Mouse (Mus musculus) stomach, embryonic 16.5 days (tissue): Measurements from ENCODE around the gene Draxin. TPM values are rescaled to one million over a fixed set of nuclear protein-coding genes. Genes with fewer than 3 reads are reported as not detected.
A peak's percentile ranks its signal among the peaks of the same experiment; 100 is the strongest.
"Not testable (repeated sequence)": the region's sequence is repeated elsewhere in the genome, so short reads cannot be mapped to it uniquely, and the experiment has no call there.

Source experiments
- ATAC-seq: fragments of 200-750 bp; cut with Nextera tagmentation; 2 replicates; pipeline ENCODE4 v1.8.0; 2017; ENCODE audit warnings: moderate number of reproducible peaks, moderate TSS enrichment; ENCODE audit not compliant: insufficient read depth, low FRiP score
- H3K27ac ChIP-seq: fragments of 300-500 bp; sonication (generic); 2 replicates; pipeline ENCODE4 v1.5.1; 2014; ENCODE audit warnings: low read length
- H3K27me3 ChIP-seq: fragments of 300-500 bp; sonication (generic); 2 replicates; pipeline ENCODE4 v1.6.1; 2014; ENCODE audit warnings: low read length, control low read depth, mixed read lengths; ENCODE audit not compliant: control insufficient read depth, insufficient read depth
- H3K36me3 ChIP-seq: fragments of 300-500 bp; sonication (generic); 2 replicates; pipeline ENCODE4 v1.6.1; 2014; ENCODE audit warnings: low read length; ENCODE audit not compliant: control insufficient read depth, insufficient read depth
- H3K4me1 ChIP-seq: fragments of 300-500 bp; sonication (generic); 2 replicates; pipeline ENCODE4 v1.6.1; 2014; ENCODE audit warnings: low read length, control low read depth, mixed read lengths; ENCODE audit not compliant: control insufficient read depth, insufficient read depth
- H3K4me2 ChIP-seq: fragments of 300-500 bp; sonication (generic); 2 replicates; pipeline ENCODE4 v1.6.1; 2014; ENCODE audit warnings: low read depth, low read length, mixed read lengths
- H3K4me3 ChIP-seq: fragments of 300-500 bp; sonication (generic); replicated peaks from 2 replicates; pipeline ENCODE4 v1.5.1; 2014; ENCODE audit warnings: mild to moderate bottlenecking, low read length
- H3K9ac ChIP-seq: fragments of 300-500 bp; sonication (generic); 2 replicates; pipeline ENCODE4 v1.6.1; 2014; ENCODE audit warnings: low read length
- H3K9me3 ChIP-seq: fragments of 300-500 bp; sonication (generic); replicated peaks from 2 replicates; pipeline ENCODE4 v1.6.1; 2016; ENCODE audit warnings: low read length, control low read depth; ENCODE audit not compliant: control insufficient read depth
- WGBS: fragments of 180-500 bp; shearing (Covaris S2); extraction: QIAGEN DNeasy Blood & Tissue Kit; methylation state at CpG from one replicate; pipeline ENCODE4 v1.1.7; 2014; 5-methylcytosine and 5-hydroxymethylcytosine counted together
- polyA plus RNA-seq: library from polyadenylated mRNA; unstranded; fragments of >200 nt; fragmentation: Nextera tagmentation; extraction: Ambion mirVana; gene quantifications from 2 replicates; pipeline ENCODE4 v1.2.1, GENCODE M21; 2015

Draxin gene
- polyA plus RNA-seq, 1 experiment from 2014 or later = 0.04 TPM

- H3K9me3 ChIP-seq = no peaks in the 10 kb centered on the region
- no peaks in the 10 kb centered on the region for H3K36me3 ChIP-seq
- no peaks in the 10 kb centered on the region for H3K27me3 ChIP-seq
- H3K4me1 ChIP-seq = no peaks in the 10 kb centered on the region
- no peak for ATAC-seq
- H3K4me3 ChIP-seq = no peak overlapping the region
- no peak overlapping the region for H3K4me2 ChIP-seq
- no peak overlapping the region for H3K27ac ChIP-seq
- WGBS = 14% methylated on average over 6 of the region's 6 CpGs
- no peak overlapping the region; the same call in 1 of the 2 replicates for H3K9ac ChIP-seq
Measured at GRCm38 (mm10) chr4:148121982-148122693, 8.4 kb downstream of the Draxin start.

GRCm38 (mm10) chr4:148121362-148121761, 9.1 kb downstream of the Draxin start:
- no peaks in the 10 kb centered on the region for H3K9me3 ChIP-seq
- H3K4me3 ChIP-seq = no peak overlapping the region
- no peaks in the 10 kb centered on the region for H3K4me1 ChIP-seq
- H3K4me2 ChIP-seq = no peak overlapping the region
- H3K27me3 ChIP-seq = no peaks in the 10 kb centered on the region
- ATAC-seq = no peak
- no peak overlapping the region for H3K9ac ChIP-seq
- 80% methylated on average over 4 of the region's 4 CpGs for WGBS
- H3K36me3 ChIP-seq = no peaks in the 10 kb centered on the region
- no peak overlapping the region for H3K27ac ChIP-seq

- Histone ChIP-seq H3K36me3 (no peaks in the 10 kb centered on the region), H3K27me3 (no peaks in the 10 kb centered on the region), H3K27ac (no peak overlapping the region), H3K9ac (no peak overlapping the region), H3K4me3 (no peak overlapping the region), H3K4me1 (no peaks in the 10 kb centered on the region), H3K4me2 (no peak overlapping the region), H3K9me3 (no peaks in the 10 kb centered on the region)
- 73% methylated on average over 9 of the region's 9 CpGs for WGBS
- no peak for ATAC-seq
Measured at GRCm38 (mm10) chr4:148120555-148120954, 9.9 kb downstream of the Draxin start.

GRCm38 (mm10) chr4:148119578-148119977, 10.9 kb downstream of the Draxin start:
- ATAC-seq, H3K9ac ChIP-seq, H3K4me2 ChIP-seq, H3K4me1 ChIP-seq, H3K9me3 ChIP-seq, H3K36me3 ChIP-seq, H3K27ac ChIP-seq, H3K4me3 ChIP-seq, H3K27me3 ChIP-seq: not testable (repeated sequence)
- WGBS = 83% methylated on average over 9 of the region's 9 CpGs

- Histone ChIP-seq H3K27me3 (no peaks in the 10 kb centered on the region), H3K4me2 (no peak overlapping the region), H3K9ac (no peak overlapping the region), H3K4me3 (no peak overlapping the region), H3K27ac (no peak overlapping the region), H3K4me1 (no peaks in the 10 kb centered on the region), H3K36me3 (no peaks in the 10 kb centered on the region), H3K9me3 (no peaks in the 10 kb centered on the region)
- WGBS = 75% methylated on average over 4 of the region's 4 CpGs
- ATAC-seq = no peak
Measured at GRCm38 (mm10) chr4:148117392-148117791, 13.1 kb downstream of the Draxin start.

GRCm38 (mm10) chr4:148116657-148117056, 13.8 kb downstream of the Draxin start:
- Histone ChIP-seq H3K9ac (no peak overlapping the region), H3K27ac (no peak overlapping the region), H3K4me3 (no peak overlapping the region), H3K36me3 (no peaks in the 10 kb centered on the region), H3K4me2 (no peak overlapping the region), H3K4me1 (no peaks in the 10 kb centered on the region), H3K9me3 (no peaks in the 10 kb centered on the region), H3K27me3 (no peaks in the 10 kb centered on the region)
- WGBS = 78% methylated on average over 4 of the region's 4 CpGs
- no peak for ATAC-seq

- no peaks in the 10 kb centered on the region for H3K27me3 ChIP-seq
- H3K9ac ChIP-seq = peak overlapping the region; percentile 57
- no peak overlapping the region for H3K4me3 ChIP-seq
- H3K27ac ChIP-seq = no peak overlapping the region
- no peak for ATAC-seq
- no peaks in the 10 kb centered on the region for H3K4me1 ChIP-seq
- H3K4me2 ChIP-seq = peak overlapping the region; percentile 26; the same call in 1 of the 2 replicates
- no peaks in the 10 kb centered on the region for H3K9me3 ChIP-seq
- no peaks in the 10 kb centered on the region for H3K36me3 ChIP-seq
- WGBS = 3% methylated on average over 15 of the region's 15 CpGs
Measured at GRCm38 (mm10) chr4:148115467-148115866, 15.0 kb downstream of the Draxin start.

- H3K9ac ChIP-seq = no peak overlapping the region
- no peaks in the 10 kb centered on the region for H3K27me3 ChIP-seq
- H3K27ac ChIP-seq = no peak overlapping the region
- H3K4me2 ChIP-seq = 0 out of 2 replicates have a peak overlapping the region, but pooled peaks have one; percentile 26
- H3K4me3 ChIP-seq = no peak overlapping the region
- H3K4me1 ChIP-seq = no peaks in the 10 kb centered on the region
- no peaks in the 10 kb centered on the region for H3K9me3 ChIP-seq
- H3K36me3 ChIP-seq = no peaks in the 10 kb centered on the region
- peak; percentile 65; the same call in 1 of the 2 replicates for ATAC-seq
- WGBS = 4% methylated on average over 15 of the region's 15 CpGs
Measured at GRCm38 (mm10) chr4:148114758-148115391, 15.6 kb downstream of the Draxin start.

GRCm38 (mm10) chr4:148112519-148112918, 18.0 kb downstream of the Draxin start:
- H3K9ac ChIP-seq = no peak overlapping the region
- H3K4me1 ChIP-seq = 0 out of 2 replicates have a peak, but pooled peaks cover 4% of the 10 kb centered on the region
- no peak overlapping the region for H3K4me3 ChIP-seq
- H3K27me3 ChIP-seq = peaks cover 2% of the 10 kb centered on the region; the same call in 1 of the 2 replicates
- WGBS = 68% methylated on average over 12 of the region's 12 CpGs
- no peak for ATAC-seq
- H3K4me2 ChIP-seq = no peak overlapping the region
- no peaks in the 10 kb centered on the region for H3K36me3 ChIP-seq
- no peak overlapping the region for H3K27ac ChIP-seq
- H3K9me3 ChIP-seq = no peaks in the 10 kb centered on the region
